In genomic region chr12:41644802-41645551, GRCm38 (mm10) we compare ENCODE assay signal across 20 mouse cellular contexts.
DNase-seq lines count a peak whose midpoint lies in the region; ATAC-seq and TF ChIP-seq lines count a peak whose summit lies in the region.
"Had no signal": no experiment of that assay in that cellular context is flagged by ENCODE, and none has a peak within 500 bp of the region (broad histone marks: within the 10 kb centered on the region; RNA-seq: fewer than 3 reads in every experiment).

No protein-coding gene starts in this region.

- intact Hi-C loops in left cerebral cortex, postnatal 25 days (cut with DNase I): no loop called here
- intact Hi-C loops in left cerebral cortex, postnatal 36 days (cut with DNase I): no loop called here

- ATAC-seq in hindbrain, postnatal 0 days: no peak
- ATAC-seq: forebrain, postnatal 0 days; inflammation-experienced regulatory T-cells, adult 6 months; liver, postnatal 0 days had no signal

- no peaks in the 10 kb centered on the region for H3K27me3 ChIP-seq in hindbrain, embryonic 10.5 days (ENCODE audit: insufficient read depth, poor library complexity, severe bottlenecking)
- no peaks in the 10 kb centered on the region for H3K27me3 ChIP-seq in hindbrain, postnatal 0 days (ENCODE audit: insufficient read depth, low read length)
- H3K27me3 ChIP-seq: embryonic facial prominence, embryonic 12.5 days; heart, embryonic 13.5 days; megakaryocyte, embryonic 14.5 days had no signal

- no peak for TF ChIP-seq CTCF in hindbrain, postnatal 0 days (IDR thresholded peaks at IDR 0.05; ENCODE audit: low read depth)

- H3K9ac ChIP-seq in hindbrain, postnatal 0 days (replicated peaks; ENCODE audit: low read length): no peak overlapping the region
- H3K9ac ChIP-seq: embryonic facial prominence, embryonic 12.5 days; forebrain, postnatal 0 days; heart, embryonic 13.5 days; liver, postnatal 0 days had no signal

- H3K4me2 ChIP-seq in hindbrain, postnatal 0 days (ENCODE audit: low read depth, low read length): no peak overlapping the region
- H3K4me2 ChIP-seq: embryonic facial prominence, embryonic 12.5 days; heart, embryonic 13.5 days had no signal

- H3K4me1 ChIP-seq in hindbrain, embryonic 10.5 days (replicated peaks): peaks cover 41% of the 10 kb centered on the region
- peaks cover 3% of the 10 kb centered on the region; the same call in 1 of the 2 replicates for H3K4me1 ChIP-seq in hindbrain, postnatal 0 days (ENCODE audit: insufficient read depth, low read length)
- H3K4me1 ChIP-seq: limb, embryonic 10.5 days; megakaryocyte, embryonic 14.5 days had no signal

- no peaks in the 10 kb centered on the region for H3K36me3 ChIP-seq in hindbrain, embryonic 10.5 days
- no peaks in the 10 kb centered on the region for H3K36me3 ChIP-seq in hindbrain, postnatal 0 days (ENCODE audit: insufficient read depth, low read length)
- H3K36me3 ChIP-seq: embryonic facial prominence, embryonic 12.5 days; heart, embryonic 13.5 days; limb, embryonic 10.5 days had no signal

- no peak overlapping the region for H3K4me3 ChIP-seq in hindbrain, embryonic 10.5 days
- H3K4me3 ChIP-seq in hindbrain, postnatal 0 days (ENCODE audit: low read length): no peak overlapping the region
- H3K4me3 ChIP-seq: embryonic facial prominence, embryonic 12.5 days; erythroblast, embryonic 14.5 days; heart, embryonic 13.5 days; limb, embryonic 10.5 days; megakaryocyte, embryonic 14.5 days had no signal

- H3K9me3 ChIP-seq in hindbrain, embryonic 10.5 days: no peaks in the 10 kb centered on the region
- no peaks in the 10 kb centered on the region for H3K9me3 ChIP-seq in hindbrain, postnatal 0 days (ENCODE audit: low read length)
- H3K9me3 ChIP-seq: embryonic facial prominence, embryonic 12.5 days; heart, embryonic 13.5 days; limb, embryonic 10.5 days had no signal

- no peak for DNase-seq in hindbrain, embryonic 10.5 days (ENCODE audit: low spot score)
- no peak for DNase-seq in hindbrain, postnatal 0 days (ENCODE audit: low spot score)
- peak; percentile 17 to 20 for DNase-seq in left cerebral cortex, postnatal 25 days (ENCODE audit: low spot score in 2 of 2)
- DNase-seq in left cerebral cortex, postnatal 36 days (ENCODE audit: low spot score in 2 of 2): no peak
- peak; percentile 8 for DNase-seq in right cerebral cortex, postnatal 14 days
- no peak for DNase-seq in right cerebral cortex, postnatal 4 days
- DNase-seq in cerebellum, adult 9-11 months: no peak
- DNase-seq: forebrain, postnatal 0 days; gastrocnemius, postnatal 10 days; heart, adult 11 months; kidney, adult 2 months; kidney, postnatal 25 days; liver, postnatal 0 days had no signal

- H3K27ac ChIP-seq in hindbrain, embryonic 10.5 days: peak overlapping the region; percentile 62; the same call in 1 of the 2 replicates
- H3K27ac ChIP-seq in hindbrain, postnatal 0 days: no peak overlapping the region
- H3K27ac ChIP-seq: embryonic facial prominence, embryonic 12.5 days; heart, embryonic 13.5 days; limb, embryonic 10.5 days; stomach, postnatal 0 days had no signal

- 60% methylated on average over 4 of the region's 4 CpGs for WGBS in hindbrain, embryonic 10.5 days
- 30% methylated on average over 4 of the region's 4 CpGs for WGBS in hindbrain, postnatal 0 days

Comparison
In these comparisons a context has a peak if more than half of its experiments do, and no peak if none do; other contexts are left out.
1. DNase-seq: peak in left cerebral cortex, postnatal 25 days (2 of 2) and right cerebral cortex, postnatal 14 days (single experiment); none in hindbrain, embryonic 10.5 days (single experiment), hindbrain, postnatal 0 days (single experiment), left cerebral cortex, postnatal 36 days (0 of 2), right cerebral cortex, postnatal 4 days (single experiment) and cerebellum, adult 9-11 months (single experiment).